8 mouse cellular contexts compared by ENCODE assay signal in the genomic region with DNA sequence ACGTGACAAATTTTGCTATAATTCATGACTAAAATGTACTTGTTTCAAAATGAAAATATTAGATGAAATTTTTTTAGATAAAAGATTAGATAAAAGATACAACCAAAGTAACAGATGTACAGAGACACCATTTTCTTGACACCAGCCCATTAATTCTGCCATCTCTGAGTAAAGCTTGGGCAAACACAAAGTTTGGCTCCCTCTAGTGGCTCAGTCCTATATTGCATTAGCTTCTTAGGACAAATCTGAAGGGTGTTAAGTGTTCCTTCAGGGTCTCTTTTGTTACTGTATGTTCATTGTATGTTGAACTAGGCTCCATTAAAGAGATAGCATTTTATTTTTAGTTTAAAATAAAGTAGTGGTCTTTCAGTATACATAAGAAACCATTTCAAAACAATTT. TPM values are rescaled to one million over a fixed set of nuclear protein-coding genes. Genes with fewer than 3 reads are reported as not detected.
DNase-seq lines count a peak whose midpoint lies in the region; TF ChIP-seq lines count a peak whose summit lies in the region.

No protein-coding gene starts in this region.

- H3K4me3 ChIP-seq in MEL (ENCODE audit: control insufficient read depth in 1 of 2, insufficient read depth in 1 of 2, low read depth in 2 of 2, low read length in 2 of 2) = no peak overlapping the region
- H3K4me3 ChIP-seq in cortical plate, adult 2 months (ENCODE audit: insufficient read depth, low read length) = no peak overlapping the region

- peaks cover 0 to 17% of the 10 kb centered on the region in 2 experiments; a peak in 2 of 4 replicates for H3K36me3 ChIP-seq in MEL (ENCODE audit: control insufficient read depth in 1 of 2, insufficient read depth in 2 of 2, low read length in 2 of 2)

- no peaks in the 10 kb centered on the region for H3K9me3 ChIP-seq in MEL (replicated peaks; ENCODE audit: insufficient read depth, low read length)

- intact Hi-C loops in left cerebral cortex, postnatal 4 days (cut with DNase I) = no loop called here

- TF ChIP-seq POLR2A in MEL (IDR thresholded peaks at IDR 0.05; ENCODE audit: control insufficient read depth in 1 of 2, insufficient read depth in 1 of 2, low read depth in 1 of 2, low read length in 2 of 2, poor library complexity in 1 of 2) = no peak
- no peak for TF ChIP-seq POLR2A in cortical plate, adult 2 months (IDR thresholded peaks at IDR 0.05; ENCODE audit: extremely low read depth, insufficient read depth, low read length)

- no peak overlapping the region for H3K9ac ChIP-seq in MEL (ENCODE audit: control insufficient read depth, low read depth, low read length, poor library complexity, severe bottlenecking)

- peak; percentile 35 for DNase-seq in adrenal gland, adult 2 months
- DNase-seq in adrenal gland, postnatal 4 days (ENCODE audit: low spot score in 2 of 2) = no peak
- peak; percentile 75 for DNase-seq in layer of hippocampus, adult 11-12 months (ENCODE audit: low spot score)
- DNase-seq in layer of hippocampus, postnatal 36 days = no peak
- peak; percentile 89 for DNase-seq in MEL (ENCODE audit: low read depth, low spot score)
- DNase-seq in left cerebral cortex, postnatal 4 days = peak; percentile 38
- peak; percentile 33 to 73 for DNase-seq in right cerebral cortex, adult 2 months (ENCODE audit: low spot score in 2 of 2)

- TF ChIP-seq CTCF in MEL (IDR thresholded peaks at IDR 0.05 in 2 of 3, conservative IDR thresholded peaks at IDR 0.05 in 1 of 3; ENCODE audit: control insufficient read depth in 1 of 3, insufficient read depth in 1 of 3, low read depth in 2 of 3, low read length in 3 of 3, poor library complexity in 1 of 3, severe bottlenecking in 1 of 3) = peak in 2 of 3 experiments; percentile 80 to 81; a peak in 4 of 6 replicates
- TF ChIP-seq CTCF in cortical plate, adult 2 months (IDR thresholded peaks at IDR 0.05; ENCODE audit: extremely low read depth, insufficient read depth, low read length) = peak; percentile 54; the same call in 1 of the 2 replicates

- no peaks in the 10 kb centered on the region for H3K27me3 ChIP-seq in MEL (ENCODE audit: control insufficient read depth in 1 of 2, insufficient read depth in 2 of 2, low read length in 2 of 2)

- H3K27ac ChIP-seq in MEL (ENCODE audit: control insufficient read depth, low read depth, low read length) = no peak overlapping the region
- H3K27ac ChIP-seq in cortical plate, adult 2 months (ENCODE audit: insufficient read depth, low read length) = no peak overlapping the region

- peak; percentile 47 for TF ChIP-seq RAD21 in MEL (IDR thresholded peaks at IDR 0.05; ENCODE audit: low read depth, low read length)

- H3K4me1 ChIP-seq in MEL (ENCODE audit: control insufficient read depth in 1 of 2, insufficient read depth in 2 of 2, low read length in 2 of 2) = peaks cover 9 to 19% of the 10 kb centered on the region in 2 experiments; a peak in 3 of 4 replicates
- H3K4me1 ChIP-seq in cortical plate, adult 2 months (ENCODE audit: control insufficient read depth, insufficient read depth, low read length) = no peaks in the 10 kb centered on the region

- no peaks in the 10 kb centered on the region for H3K79me2 ChIP-seq in MEL (ENCODE audit: control insufficient read depth, insufficient read depth, low read length, poor library complexity)

- TF ChIP-seq EP300 in MEL (IDR thresholded peaks at IDR 0.05; ENCODE audit: low read depth in 1 of 2, low read length in 2 of 2) = no peak

TF ChIP-seq in MEL, 35 proteins besides CTCF, POLR2A, EP300 and RAD21:
- TF ChIP-seq SMC3 (IDR thresholded peaks at IDR 0.05; ENCODE audit: low read depth, low read length) = peak; percentile 40
- TF ChIP-seq TBP (IDR thresholded peaks at IDR 0.05; ENCODE audit: low read depth, low read length) = no peak
- 0 out of 2 replicates have a peak, but pooled peaks have one; percentile 11 for TF ChIP-seq JUND (IDR thresholded peaks at IDR 0.05; ENCODE audit: low read depth, low read length)
TF ChIP-seq in MEL: peak in this region for 2.

RNA-seq across cellular contexts. Expression of gene 4921507P07Rik, which starts 8.2 kb away (rescaled TPM):
- total RNA-seq in adrenal gland, adult 2 months (2021) = under 1 TPM; 0.20 to 0.48 TPM
- not detected in 2 replicates for polyA plus RNA-seq in adrenal gland, adult 2 months (2012; rRNA removed)
- total RNA-seq in adrenal gland, postnatal 4 days (2021) = under 1 TPM; 0.76 to 0.82 TPM
- total RNA-seq in layer of hippocampus, postnatal 36 days (2021) = under 1 TPM; 0.15 to 0.27 TPM
- 0.65 and 0.89 TPM in 2 replicates for total RNA-seq in MEL (2012; rRNA removed)
- 1 to 10 TPM in 1 of 2 experiments, not detected in 1; 1.5 TPM for polyA plus RNA-seq in MEL (2012; ENCODE audit: insufficient read depth in 1 of 2, insufficient read length in 2 of 2, low read depth in 1 of 2, low replicate concordance in 2 of 2, missing spikeins in 1 of 2)
- polyA plus RNA-seq in cortical plate, adult 2 months (2012; rRNA removed) = 0.85 and 0.90 TPM in 2 replicates
- 1 to 10 TPM; 1.4 TPM for total RNA-seq in left cerebral cortex, postnatal 4 days (2021)

RNA-seq across cellular contexts. Expression of gene Cycs, which starts 21.9 kb away (rescaled TPM):
- total RNA-seq in adrenal gland, adult 2 months (2021) = 10 to 100 TPM; 69.1 to 73.1 TPM
- 0.24 and 0.29 TPM in 2 replicates for polyA plus RNA-seq in adrenal gland, adult 2 months (2012; rRNA removed)
- total RNA-seq in adrenal gland, postnatal 4 days (2021) = 10 to 100 TPM; 41.3 to 49.1 TPM
- total RNA-seq in layer of hippocampus, postnatal 36 days (2021) = 10 to 100 TPM; 45.4 to 46.7 TPM
- total RNA-seq in MEL (2012; rRNA removed) = 83.0 and 85.3 TPM in 2 replicates
- 100 to 1,000 TPM in 1 of 2 experiments, 10 to 100 TPM in 1; 28.0 to 139 TPM for polyA plus RNA-seq in MEL (2012; ENCODE audit: insufficient read depth in 1 of 2, insufficient read length in 2 of 2, low read depth in 1 of 2, low replicate concordance in 2 of 2, missing spikeins in 1 of 2)
- polyA plus RNA-seq in cortical plate, adult 2 months (2012; rRNA removed) = 61.1 and 63.8 TPM in 2 replicates
- total RNA-seq in left cerebral cortex, postnatal 4 days (2021) = 10 to 100 TPM; 32.3 to 35.4 TPM

Comparison
In these comparisons a context has a peak if more than half of its experiments do, and no peak if none do; other contexts are left out.
1. DNase-seq: peak in adrenal gland, adult 2 months (single experiment), layer of hippocampus, adult 11-12 months (single experiment), MEL (single experiment), left cerebral cortex, postnatal 4 days (single experiment) and right cerebral cortex, adult 2 months (2 of 2); none in adrenal gland, postnatal 4 days (0 of 2) and layer of hippocampus, postnatal 36 days (0 of 2).